Mouse (Mus musculus) midbrain, embryonic 16.5 days (tissue): ENCODE measurements around the gene Defb29. TPM values are rescaled to one million over a fixed set of nuclear protein-coding genes. Genes with fewer than 3 reads are reported as not detected.

Experiments used
- polyA plus RNA-seq: library from polyadenylated mRNA; unstranded; fragments of >200 nt; fragmentation: Nextera tagmentation; extraction: Ambion mirVana; gene quantifications from 2 replicates; pipeline ENCODE4 v1.2.1, GENCODE M21; 2015

Gene Defb29
- polyA plus RNA-seq, 1 experiment from 2014 or later = not detected

Other genes starting within 250 kb of the Defb29 start
- 33.6 and 34.2 TPM in 2 replicates for gene Tbc1d20, start 246.3 kb downstream of the Defb29 start, polyA plus RNA-seq
- 101 and 104 TPM in 2 replicates for gene Rbck1, start 207.4 kb downstream of the Defb29 start, polyA plus RNA-seq
- 1.9 and 2.4 TPM in 2 replicates for gene Trib3, start 196.1 kb downstream of the Defb29 start, polyA plus RNA-seq
- gene Nrsn2, start 163.5 kb downstream of the Defb29 start, polyA plus RNA-seq = 50.8 and 64.8 TPM in 2 replicates
- gene Sox12, start 142.0 kb downstream of the Defb29 start, polyA plus RNA-seq = 12.1 and 14.0 TPM in 2 replicates
- 12.6 and 14.7 TPM in 2 replicates for gene Zcchc3, start 125.1 kb downstream of the Defb29 start, polyA plus RNA-seq
- 1.7 and 1.8 TPM in 2 replicates for gene 6820408C15Rik, start 124.5 kb downstream of the Defb29 start, polyA plus RNA-seq
- gene Defb23, start 75.5 kb downstream of the Defb29 start, polyA plus RNA-seq = not detected in 2 replicates
- not detected in 2 replicates for gene Defb20, start 63.0 kb downstream of the Defb29 start, polyA plus RNA-seq
- gene Defb22, start 50.0 kb downstream of the Defb29 start, polyA plus RNA-seq = not detected in 2 replicates
- not detected in 2 replicates for gene Defb26, start 28.4 kb downstream of the Defb29 start, polyA plus RNA-seq
- not detected in 2 replicates for gene Defb28, start 21.8 kb downstream of the Defb29 start, polyA plus RNA-seq
- gene Gm17416, start 29.2 kb upstream of the Defb29 start, polyA plus RNA-seq = not detected in 2 replicates
- gene Defb21, start 32.6 kb upstream of the Defb29 start, polyA plus RNA-seq = not detected in 2 replicates
- gene Defb19, start 40.2 kb upstream of the Defb29 start, polyA plus RNA-seq = not detected in 2 replicates
- gene Defb45, start 59.3 kb upstream of the Defb29 start, polyA plus RNA-seq = not detected in 2 replicates
- not detected in 2 replicates for gene Defb36, start 64.2 kb upstream of the Defb29 start, polyA plus RNA-seq
- not detected in 2 replicates for gene Defb25, start 83.0 kb upstream of the Defb29 start, polyA plus RNA-seq
- gene Rem1, start 86.9 kb upstream of the Defb29 start, polyA plus RNA-seq = 0.45 and 0.89 TPM in 2 replicates
- 181 and 187 TPM in 2 replicates for gene H13, start 129.4 kb upstream of the Defb29 start, polyA plus RNA-seq
- 31.1 and 34.4 TPM in 2 replicates for gene Mcts2, start 146.9 kb upstream of the Defb29 start, polyA plus RNA-seq
- 23.7 and 35.7 TPM in 2 replicates for gene Id1, start 196.2 kb upstream of the Defb29 start, polyA plus RNA-seq
- gene Cox4i2, start 214.1 kb upstream of the Defb29 start, polyA plus RNA-seq = 5.0 and 5.4 TPM in 2 replicates